Mouse (Mus musculus) kidney, adult 9 months (tissue): ENCODE measurements around the gene Ap1s3.
A peak's percentile ranks its signal among the peaks of the same experiment; 100 is the strongest.

Experiments used
- DNase-seq: peaks from one replicate; pipeline ENCODE4 v3.0.0; 2022

Gene Ap1s3

DNA sequence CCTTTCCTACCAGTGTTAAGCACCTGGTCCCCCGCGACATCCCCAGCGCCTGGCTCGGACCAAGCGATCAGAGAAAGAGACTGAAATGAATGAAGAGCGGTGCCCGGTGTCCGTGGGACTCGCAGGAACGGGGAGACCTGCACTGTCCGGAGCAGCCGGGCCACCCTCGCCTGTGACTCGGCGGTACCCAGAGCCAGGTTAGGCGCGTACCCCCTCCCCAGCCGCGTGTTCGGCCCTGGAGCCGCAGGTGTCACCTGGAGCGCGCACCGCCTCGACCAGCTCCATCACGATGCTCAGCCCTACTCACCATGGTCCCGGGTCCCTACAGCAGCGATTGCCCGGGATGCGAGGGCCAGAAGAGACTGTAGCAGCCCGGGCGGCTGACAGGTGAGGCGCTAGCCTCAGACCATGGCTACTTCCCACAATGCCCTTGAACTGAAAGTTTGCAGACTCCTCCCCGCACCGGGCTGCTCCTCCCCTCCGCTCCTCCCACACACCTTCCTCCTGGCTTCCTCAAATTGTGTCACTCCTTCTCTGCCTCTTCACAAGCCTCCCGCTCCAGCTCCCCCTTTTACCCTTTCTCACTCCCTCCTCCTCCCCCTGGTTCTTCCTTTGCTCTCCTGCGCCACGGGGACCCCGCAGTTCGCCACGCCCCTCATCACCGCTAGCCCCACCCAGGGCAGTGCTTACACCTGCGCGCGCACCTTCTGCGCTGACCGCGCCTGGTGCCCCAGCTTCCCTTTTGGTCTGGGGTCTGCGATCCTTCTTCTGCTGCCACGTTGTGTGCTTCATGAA lies at the start of gene Ap1s3:
Ap1s3 (minus strand) TSS at position 430 of the 795 bp plus-strand sequence.
- DNase-seq, result peak; percentile 83

DNA sequence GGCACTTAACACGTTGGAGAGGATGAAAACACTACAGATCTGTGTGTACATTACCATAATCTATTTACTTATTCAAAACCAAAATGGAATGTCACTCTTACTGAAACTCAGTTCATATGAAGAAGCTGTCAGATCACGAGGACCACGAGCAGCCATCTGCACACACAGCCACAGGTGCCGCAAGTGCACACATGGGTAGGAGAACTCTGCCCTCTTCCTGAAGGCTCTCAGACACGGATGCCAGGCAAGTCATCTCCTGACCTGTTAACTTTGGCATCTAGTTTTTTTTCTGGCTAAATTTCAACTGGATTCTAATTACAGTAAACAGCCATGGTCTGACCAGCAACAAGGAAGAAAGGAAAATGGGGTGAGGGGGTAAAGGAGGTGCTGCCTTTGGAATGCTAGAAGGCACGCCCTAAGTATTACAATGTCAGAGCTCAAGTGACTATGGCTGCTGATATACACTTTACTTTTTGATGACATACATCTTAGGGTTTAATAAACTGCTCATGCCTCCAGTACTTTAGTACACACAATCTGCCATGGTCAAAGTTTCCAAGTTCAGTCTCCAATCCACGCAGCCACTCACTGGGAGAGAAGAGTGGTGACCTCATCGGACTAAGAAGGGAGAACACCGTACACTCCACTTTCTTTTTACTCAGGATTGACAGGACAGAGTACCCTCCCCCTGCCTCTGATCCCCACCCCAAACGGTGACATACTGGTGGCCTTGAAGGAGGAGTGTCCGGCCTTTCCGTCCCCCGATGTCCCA lies 42.6 kb upstream of the Ap1s3 start:
- peak; percentile 88 for DNase-seq

GRCm38 (mm10) chr1:79713081-79713480 lies 41.3 kb upstream of the Ap1s3 start:
- peak; percentile 72 for DNase-seq

DNA sequence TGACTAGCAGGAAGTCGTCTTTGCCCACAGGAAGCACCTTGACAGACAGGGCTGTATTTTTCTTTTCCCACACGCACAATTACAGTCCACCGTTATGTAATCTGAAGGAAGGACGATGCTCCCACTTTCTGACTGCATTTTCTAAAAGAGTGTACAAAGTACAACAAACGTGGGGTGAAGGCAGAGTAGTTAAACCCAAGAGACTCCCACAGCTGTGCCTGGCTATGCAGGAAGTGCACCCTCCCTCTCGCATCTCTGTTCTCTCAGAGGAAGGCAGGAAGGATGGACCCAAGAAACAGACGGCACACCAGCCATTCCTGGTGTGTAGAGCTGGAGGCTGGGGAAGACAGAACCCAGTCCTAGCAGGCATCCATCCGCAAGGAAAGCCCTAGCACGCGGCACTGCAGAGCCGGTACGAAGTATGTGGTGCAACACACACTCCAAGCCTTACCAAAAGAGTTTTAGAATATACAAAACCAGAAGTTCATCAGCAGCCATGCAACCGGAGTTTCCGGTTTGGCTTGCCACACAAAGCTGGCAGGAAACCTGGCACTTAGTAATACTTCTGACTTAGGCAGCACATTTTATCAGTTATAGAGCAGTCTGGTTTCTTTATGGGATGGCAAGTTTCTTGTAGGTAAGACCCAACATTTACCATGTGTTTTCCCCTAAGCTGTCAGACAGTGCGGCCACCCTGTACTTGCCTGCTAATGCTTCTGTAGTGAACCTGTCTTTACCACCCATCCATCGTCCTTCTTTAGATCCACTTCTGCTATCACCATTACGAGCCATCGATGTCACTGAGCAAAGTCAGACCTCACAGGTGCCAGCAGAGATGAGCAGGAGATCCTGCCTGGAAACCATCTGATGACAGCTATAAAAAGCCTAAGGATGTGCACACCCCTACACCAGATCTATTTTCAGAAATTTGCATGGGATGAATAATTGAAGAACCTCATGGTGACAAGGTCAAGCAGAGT lies 39.7 kb upstream of the Ap1s3 start:
- peak; percentile 77 for DNase-seq

DNA sequence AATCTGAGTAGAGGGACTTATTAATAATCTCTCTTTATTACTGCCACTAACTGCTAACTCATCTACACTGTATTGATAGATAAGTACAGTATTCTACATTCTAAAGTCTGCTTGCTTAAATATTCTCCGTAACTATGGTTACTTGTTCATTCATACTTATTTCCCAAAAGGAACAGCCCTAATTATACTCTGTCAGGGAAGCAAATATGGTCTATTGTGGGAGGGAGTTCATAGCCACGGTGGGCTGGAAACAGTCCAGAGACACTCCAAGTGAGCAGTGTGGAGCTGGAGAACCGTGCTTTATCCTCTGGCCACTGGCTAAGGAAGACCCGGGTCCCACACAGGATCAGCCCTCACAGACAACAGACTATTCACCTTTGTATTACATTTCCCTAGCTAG lies 38.9 kb upstream of the Ap1s3 start:
- DNase-seq, result no peak

DNA sequence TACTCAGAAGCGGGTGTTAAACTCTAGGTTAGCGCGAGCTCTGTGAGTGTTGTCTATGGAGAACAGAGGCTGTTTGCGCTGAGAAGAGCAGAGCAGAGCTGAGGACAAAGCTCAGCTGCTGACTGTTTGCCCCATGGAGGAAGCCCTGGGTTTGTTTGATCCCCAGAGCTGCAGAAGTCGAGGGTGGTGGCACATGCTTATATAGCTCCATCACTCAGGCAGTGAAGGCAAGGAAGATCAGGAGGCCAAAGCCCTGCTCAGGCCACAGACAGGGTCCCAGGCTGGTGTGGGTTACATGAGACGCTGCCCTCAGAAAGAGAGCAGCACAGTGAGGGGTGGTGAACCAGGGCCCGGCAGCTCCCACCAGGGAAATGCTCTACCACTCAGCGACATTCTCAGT lies 38.4 kb upstream of the Ap1s3 start:
- DNase-seq, result no peak

- DNase-seq, result no peak
These were observed 35.6 kb upstream of the Ap1s3 start for GRCm38 (mm10) chr1:79707383-79707782.

DNA sequence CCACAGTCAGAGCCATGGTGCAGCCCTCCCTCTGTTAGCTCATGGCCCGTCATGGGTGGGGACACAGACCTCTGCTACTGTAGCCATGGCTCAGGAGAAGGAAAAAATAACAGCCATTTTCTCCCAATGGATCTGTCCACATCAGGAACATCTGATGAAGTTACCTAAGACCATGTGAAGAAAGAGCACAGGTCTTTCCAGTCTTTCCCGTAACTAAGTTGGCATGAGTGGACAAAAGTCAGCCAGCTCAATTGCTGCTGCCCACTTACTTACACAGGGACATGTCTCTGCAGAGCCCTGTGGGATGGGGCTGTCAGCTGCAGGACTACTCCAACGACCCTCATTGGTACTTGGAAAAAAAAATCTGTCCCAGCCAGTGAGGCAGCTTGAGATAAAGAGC lies 34.9 kb upstream of the Ap1s3 start:
- no peak for DNase-seq

DNA sequence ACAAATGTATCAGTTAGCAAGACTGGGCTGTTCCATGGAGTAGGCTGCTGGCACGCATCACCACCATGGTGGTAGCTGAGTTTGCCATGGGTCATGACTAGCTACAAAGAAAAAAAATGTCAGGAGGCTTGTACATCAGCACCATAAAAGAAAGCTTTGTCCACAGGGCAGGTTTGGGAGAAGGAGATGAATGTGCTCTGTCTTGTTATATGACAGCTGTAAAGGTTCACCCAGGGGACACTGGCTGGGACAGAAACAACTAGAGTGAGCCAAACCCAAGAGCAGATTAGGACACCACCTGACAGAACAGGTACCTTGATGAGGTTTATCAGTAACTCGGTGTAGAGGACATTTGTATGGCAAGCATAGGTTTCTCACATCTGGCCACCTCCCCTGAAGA lies 32.9 kb upstream of the Ap1s3 start:
- no peak for DNase-seq

DNA sequence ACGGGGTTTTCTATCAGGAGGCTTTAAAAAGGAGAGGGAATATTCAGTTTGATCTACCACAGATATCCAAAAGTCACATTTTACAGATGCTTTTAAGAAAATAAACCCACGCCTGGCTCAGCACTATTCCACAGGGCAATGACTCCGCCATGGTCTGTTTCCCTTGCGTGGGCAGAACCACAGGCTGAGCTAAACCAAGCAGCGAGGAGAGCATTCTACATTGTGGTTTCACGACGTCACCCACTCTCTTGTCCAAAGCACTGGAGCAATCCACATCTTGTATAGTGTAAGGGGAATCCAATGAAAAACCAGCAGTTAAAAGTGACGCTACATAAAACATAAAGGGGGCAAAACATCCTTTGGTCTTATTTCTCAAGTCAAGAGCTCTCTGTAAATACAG lies 31.7 kb upstream of the Ap1s3 start:
- no peak for DNase-seq

DNA sequence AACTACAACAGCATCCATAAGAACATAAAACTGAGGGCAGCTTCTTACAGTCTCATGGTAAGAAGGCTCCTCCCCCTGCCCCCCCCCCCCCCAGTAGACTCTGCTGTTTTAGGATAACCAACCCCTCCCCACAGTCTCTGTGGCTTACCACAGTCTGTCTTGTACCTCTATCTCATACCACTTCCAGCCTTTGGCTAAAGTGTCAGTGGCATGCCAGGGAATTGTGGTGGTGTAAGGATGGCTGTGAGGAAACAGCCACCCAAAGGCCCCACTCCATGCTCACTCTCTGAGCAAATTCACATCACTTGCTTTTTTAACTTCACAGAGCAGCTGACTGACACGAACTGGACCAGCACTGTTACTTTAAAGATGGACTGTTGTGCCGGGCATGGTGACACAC lies 26.7 kb upstream of the Ap1s3 start:
- no peak for DNase-seq

DNA sequence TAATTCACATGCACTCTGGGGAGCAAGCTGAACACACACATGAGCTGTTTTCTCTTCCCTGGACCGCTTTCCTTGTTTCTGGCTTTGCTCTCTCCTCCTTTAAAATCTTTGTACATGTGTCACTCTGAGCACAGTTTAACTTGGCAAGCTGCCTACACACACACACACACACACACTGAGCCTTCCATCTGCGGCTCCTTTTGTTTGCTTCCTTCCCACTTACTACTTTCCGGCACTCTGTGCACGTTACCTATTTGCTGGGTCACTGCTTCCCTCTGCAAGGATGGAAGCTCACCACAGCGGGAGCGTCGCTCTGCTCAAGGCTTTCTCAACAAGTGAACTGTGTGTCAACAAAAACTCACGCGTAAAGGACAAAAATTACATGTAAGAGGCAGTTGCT lies 25.6 kb upstream of the Ap1s3 start:
- no peak for DNase-seq

DNA sequence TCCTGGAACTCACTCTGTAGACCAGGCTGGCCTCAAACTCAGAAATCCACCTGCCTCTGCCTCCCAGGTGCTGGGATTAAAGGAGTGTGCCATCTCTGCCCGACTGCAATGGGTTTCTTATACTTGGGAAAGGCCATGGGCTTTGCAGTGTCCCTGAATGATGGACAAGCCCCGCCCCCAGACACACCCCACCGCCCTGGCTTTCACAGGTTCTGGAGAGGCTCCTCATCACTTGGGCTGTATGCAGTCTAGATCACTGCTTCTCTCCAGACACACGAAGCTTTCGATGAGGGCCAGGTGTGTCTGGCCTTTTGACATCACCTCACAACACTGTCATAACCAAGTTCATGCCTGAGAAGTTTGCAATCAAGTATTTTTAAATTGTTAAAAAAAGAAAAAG lies 25.2 kb upstream of the Ap1s3 start:
- no peak for DNase-seq

GRCm38 (mm10) chr1:79692482-79692881 lies 20.7 kb upstream of the Ap1s3 start:
- DNase-seq, result no peak

- no peak for DNase-seq
These were observed 15.5 kb upstream of the Ap1s3 start for GRCm38 (mm10) chr1:79687254-79687653.

DNA sequence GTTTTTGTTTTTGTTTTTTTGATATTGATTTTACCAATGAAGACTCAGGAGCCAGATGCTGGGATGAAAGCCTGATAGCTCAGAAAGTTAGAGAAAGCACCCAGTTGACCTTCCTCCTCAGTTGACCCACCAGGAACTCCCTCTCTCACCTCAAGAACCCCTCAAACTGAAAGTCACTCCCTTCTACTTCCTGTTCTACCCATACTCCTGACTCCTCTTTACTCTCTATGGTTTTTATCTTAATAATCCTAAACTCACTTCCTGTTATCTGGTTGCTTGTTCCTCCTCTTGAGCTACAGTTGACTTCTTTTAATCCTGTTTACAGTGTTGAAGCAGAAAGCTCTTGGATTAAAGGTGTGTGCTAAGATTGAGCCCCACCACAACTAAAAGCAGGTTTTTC lies 12.3 kb upstream of the Ap1s3 start:
- DNase-seq, result no peak

DNA sequence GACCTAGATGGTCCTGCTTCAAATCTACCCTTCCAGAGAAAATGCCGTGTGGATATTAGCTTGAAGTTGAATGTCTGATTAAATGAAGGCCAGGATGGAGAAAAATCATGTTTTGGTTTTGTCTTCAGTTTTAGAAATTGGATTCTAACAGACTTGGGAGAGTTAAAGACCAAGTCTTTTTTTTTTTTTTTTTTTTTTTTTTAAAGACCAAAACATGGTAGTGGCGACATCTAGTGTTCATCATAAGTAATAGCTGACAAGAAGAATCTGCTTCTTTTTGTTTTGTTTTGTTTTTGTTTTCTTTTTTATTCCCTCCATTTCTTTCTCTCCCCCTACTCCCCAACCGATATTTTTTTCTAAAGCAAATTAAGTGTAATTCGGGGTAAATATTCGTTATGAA lies 11.2 kb upstream of the Ap1s3 start:
- DNase-seq, result no peak

- no peak for DNase-seq
These were observed 9.0 kb upstream of the Ap1s3 start for GRCm38 (mm10) chr1:79680777-79681176.

- no peak for DNase-seq
These were observed 6.4 kb upstream of the Ap1s3 start for GRCm38 (mm10) chr1:79678117-79678684.

DNA sequence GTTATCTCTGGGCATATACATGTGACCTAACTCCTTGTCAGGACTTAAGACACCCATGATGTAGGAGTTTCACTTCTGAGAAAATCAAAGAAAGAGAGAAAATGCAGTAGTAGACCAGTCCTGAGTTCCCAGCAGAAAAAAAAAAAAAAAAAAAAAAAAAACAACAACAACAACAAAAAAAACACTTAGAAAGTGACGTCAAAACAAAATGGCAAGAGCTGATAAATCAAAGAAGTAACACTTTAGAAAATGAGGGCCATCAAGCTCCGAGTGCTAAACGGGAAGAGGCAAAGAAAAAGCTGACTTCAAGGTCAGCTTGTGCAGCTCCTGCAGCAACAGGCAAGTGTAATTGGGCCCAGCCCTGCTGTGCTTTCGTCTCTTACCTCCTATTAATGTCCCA lies 3.9 kb upstream of the Ap1s3 start:
- no peak for DNase-seq

GRCm38 (mm10) chr1:79671196-79671542 lies 603 bp downstream of the Ap1s3 start:
- no peak for DNase-seq

DNA sequence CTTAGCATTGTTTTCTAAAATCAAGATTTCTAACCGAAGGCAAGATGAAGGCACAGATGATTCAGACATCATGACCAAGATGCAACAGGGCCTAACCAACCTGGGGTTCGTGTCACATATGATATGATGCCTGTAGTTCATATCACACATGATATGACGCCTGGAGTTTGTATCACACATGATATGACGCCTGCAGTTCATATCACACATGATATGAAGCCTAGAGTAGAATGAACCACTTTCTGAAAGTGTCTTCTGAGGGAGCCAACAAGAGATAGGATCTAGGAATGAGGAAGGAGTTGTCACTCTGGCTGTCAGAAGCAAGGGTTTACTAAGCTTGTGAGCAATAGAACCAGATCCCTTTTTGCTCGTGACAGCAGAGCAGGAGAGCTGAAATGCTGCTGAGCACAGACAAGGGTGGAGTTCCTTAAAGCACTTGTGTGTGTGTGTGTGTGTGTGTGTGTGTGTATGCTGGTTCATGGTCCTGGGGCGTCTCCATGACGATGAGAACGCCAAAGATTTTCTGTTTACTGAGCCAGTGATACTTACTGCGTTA lies 2.3 kb downstream of the Ap1s3 start:
- no peak for DNase-seq

- no peak for DNase-seq
These were observed 6.9 kb downstream of the Ap1s3 start for GRCm38 (mm10) chr1:79664911-79665310.
